Mouse (Mus musculus) embryo, embryonic 11.5 days (tissue): Measurements from ENCODE around the gene Copb1.

Experiments used
- DNase-seq: peaks from one replicate; pipeline ENCODE4 v3.0.0-alpha.2; 2012; ENCODE audit warnings: low read depth, low spot score

Gene Copb1

DNA sequence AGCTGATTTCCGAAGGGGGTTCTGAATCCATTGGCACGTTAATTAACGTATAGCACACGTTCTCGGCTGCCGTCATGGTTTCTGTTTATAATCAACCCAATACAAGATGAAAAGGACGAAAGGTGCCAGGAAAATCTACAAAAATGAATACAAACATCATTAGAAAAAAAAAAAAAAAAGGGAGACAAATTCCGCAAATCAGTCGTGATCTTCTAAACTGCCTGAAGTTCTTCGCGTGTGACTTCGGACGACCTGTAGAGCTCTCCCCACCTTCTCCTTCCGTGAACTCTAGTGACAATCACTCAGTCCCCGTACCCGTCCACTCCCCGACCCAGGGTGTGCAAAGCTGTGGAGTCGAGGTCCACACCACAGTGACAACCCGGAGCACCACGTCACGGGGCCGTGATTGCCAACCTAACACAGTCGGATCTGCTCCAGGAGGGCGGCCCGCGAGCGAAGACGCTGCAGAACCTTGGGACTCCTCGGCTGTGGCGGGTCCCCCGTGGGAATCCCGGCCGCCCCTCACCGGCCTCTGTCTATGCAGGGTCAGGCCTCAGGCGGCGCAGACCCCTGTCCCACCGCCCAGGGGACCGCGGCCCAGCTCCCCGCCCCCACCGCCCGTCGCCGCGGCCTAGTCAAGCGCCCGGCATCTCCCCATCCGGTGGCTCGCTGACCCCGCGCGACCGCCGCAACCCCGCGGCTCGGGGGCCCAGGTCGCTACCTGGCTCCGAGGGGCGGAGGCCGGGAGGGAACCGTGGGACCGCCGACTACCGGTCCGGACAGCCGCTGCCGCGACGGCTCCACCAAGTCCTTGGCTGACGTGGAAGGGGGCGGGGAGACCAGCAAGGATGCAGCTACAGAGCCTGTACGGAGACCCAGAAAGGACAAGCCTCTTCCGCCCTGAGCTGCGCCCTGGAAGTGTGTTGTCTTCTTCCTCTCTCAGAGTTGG, at the start of gene Copb1:
TSS of gene Copb1 (minus strand) at position 827 of the 949 bp plus-strand sequence.
- DNase-seq, result peak; percentile 80

DNA sequence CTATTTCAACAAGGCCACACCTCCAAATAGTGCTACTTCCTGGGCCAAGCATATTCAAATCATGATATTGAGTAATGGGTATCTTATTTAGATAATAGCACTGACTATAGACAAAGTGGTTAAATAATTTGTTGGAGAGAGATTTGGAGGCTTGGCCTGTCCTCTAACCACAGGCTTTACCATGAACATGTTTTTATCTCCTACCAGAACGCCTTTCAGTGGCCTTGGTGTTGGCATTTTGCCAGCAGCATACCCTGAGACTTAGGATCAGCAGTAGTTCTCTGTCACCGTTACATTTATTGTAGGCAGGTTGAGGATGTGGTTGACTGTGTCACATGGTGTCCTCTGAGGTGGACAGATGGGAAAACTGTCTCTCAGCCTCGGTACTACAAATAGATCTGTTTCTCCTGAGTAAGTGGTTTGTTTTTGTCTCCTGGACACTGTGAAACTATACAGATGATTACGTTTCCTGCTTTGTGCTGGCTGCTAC, 46.8 kb upstream of the Copb1 start:
- DNase-seq, result no peak

DNA sequence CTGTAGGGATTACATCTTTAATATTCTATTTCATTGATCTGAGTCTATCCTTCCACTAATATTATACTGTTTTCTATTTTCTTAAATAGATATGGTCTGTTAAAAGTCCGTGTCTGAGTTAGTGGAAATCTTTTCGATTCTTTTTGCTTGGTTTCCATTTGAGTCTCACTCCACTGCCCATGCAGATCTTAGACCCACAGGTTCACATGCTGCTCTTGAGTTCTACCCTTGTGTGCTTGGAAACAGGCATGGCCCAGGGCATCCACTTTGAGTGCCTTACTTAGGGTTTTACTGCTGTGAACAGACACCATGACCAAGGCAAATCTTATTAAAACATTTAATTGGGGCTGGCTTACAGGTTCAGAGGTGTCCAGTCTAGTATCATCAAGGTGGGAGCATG, 46.3 kb upstream of the Copb1 start:
- no peak for DNase-seq

DNA sequence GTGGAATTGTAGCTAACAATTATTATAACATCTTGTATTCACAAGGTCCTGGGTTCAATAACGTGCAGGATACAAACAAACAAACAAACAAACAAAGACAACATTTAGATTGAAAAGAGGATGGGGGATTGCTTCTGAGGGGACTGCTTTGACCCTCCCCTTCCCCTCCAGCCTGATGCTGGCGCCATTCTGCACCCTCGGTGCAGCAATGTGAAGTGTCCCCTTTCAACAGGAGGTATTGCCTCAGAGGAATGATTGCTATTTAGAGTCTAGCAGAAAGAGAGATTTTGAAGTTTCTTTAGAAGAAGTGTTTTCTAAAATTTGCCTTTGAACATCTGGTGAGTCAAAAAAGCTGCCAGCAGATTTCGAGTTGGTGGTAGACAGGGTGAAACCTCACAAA, 44.7 kb upstream of the Copb1 start:
- no peak for DNase-seq

DNA sequence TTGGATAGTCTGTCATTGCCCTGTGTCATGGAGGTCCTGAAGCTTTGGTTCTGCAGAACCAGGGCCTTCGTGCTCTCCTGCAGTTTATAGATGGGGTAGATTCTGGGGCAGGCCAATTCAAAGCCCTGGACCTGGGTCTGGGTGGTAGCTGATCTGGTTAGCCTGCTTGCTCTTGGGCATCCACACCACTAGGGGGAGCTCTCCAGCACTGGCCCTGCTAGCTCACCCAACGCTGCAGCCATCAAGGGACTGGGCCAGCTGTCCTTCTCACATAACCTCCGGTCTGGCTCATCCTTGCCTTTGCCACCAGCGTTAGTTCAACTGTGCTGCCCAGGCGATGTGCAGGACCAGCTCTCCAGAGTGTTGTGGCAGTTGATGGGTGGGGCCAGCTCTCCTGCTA, 40.2 kb upstream of the Copb1 start:
- DNase-seq, result no peak

DNA sequence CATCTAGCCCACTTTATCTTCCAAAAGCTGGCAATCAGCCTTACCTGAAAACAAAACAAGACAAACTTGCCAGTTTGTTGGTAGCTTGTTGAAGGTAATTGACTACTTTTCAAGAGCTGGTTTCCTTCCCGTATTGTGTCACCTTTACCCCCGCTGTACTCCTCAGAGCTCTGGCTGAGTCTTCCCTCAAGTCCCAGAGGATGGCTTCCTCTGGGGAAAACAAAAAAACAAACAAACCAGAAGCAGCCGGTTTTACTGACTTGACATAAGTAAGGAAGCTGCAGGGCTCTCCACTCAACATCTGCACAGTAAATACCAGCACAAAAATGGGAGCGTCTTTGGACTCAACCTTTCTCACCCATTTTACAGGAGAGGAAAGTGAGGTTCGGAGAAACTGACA, 39.4 kb upstream of the Copb1 start:
- no peak for DNase-seq

DNA sequence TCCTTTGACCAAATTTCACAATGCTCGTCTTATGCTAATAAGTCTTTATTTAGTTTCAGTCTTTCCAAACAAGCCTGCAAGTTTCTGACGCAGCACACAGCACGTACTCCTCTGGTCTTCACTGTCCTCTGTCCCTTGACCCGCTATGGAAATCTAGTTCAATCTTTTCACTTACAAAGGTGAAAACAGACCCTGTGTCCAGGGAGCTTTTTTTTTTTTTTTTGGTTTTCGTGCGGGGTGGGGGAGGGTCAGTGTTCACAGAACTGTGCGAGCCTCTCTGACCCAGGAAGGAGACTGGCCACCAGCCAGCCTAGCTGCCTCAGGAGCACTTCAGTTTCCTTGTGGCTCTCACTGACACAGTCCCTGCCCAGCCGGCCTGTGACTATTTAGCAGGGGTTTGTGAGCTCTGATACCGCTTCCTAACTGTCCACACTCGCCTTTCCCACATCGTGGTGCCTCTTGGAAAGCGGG, 38.0 kb upstream of the Copb1 start:
- DNase-seq, result no peak

DNA sequence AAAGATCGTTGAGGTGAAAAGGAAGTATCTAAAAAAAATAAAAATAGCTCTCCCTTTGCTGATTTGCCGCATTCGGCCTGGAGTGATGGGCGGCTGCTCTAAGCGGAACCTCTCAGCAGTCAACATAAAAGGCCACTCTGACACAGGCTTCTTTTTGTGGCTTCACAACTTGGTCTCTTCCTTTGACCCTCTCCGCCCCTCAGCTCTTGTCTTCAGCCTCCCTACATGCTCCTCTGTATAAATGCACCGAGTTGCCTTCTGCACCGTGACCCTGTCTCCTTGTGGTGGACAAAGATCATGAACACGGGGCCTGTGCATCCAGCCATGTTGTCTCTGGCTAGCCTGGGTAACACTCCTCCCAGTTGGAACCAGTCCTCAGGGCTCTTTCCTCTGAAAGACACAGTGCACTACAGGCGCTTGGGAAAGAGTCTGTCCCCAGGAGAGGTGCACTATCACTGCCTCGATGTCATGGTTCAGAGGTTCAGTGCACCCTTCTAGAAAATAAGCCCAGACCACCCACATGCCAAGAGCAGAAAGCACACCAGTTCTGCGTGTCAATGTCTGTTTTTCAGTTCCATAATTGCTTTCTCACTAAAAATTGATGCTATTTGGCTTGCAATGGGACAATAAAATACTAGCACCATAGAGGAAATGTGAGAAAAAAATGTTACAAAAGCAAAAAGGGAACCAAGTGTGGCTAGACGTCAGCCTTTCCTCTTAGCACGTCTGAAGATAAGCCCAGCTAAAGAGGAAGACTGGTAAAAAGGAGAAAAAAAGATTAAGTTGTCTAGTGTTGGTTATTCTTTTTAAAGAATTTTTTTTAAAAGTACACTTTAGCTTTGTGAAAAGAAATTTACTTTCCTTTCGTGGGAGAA, 37.2 kb upstream of the Copb1 start:
- no peak for DNase-seq

DNA sequence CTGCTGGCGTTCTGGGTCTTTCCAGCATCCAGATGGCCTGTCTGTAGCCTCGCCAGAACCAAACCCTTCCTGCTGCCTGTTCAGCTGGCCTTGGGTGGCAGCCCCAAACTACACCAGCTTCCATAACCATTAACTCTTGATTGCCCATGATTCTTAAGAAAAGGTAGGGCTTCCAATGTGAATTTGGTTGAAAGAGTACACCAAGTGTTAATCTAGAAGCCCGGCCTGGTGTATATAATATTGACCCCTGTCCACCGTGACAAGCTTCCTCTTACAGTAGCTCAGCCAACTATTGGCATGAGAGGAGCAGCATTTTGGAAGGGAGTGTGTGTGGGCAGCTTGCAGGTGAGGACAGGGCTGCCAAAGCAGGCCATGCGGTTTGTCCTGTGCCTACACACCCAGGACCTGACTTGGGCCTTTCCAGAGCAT, 35.6 kb upstream of the Copb1 start:
- no peak for DNase-seq

DNA sequence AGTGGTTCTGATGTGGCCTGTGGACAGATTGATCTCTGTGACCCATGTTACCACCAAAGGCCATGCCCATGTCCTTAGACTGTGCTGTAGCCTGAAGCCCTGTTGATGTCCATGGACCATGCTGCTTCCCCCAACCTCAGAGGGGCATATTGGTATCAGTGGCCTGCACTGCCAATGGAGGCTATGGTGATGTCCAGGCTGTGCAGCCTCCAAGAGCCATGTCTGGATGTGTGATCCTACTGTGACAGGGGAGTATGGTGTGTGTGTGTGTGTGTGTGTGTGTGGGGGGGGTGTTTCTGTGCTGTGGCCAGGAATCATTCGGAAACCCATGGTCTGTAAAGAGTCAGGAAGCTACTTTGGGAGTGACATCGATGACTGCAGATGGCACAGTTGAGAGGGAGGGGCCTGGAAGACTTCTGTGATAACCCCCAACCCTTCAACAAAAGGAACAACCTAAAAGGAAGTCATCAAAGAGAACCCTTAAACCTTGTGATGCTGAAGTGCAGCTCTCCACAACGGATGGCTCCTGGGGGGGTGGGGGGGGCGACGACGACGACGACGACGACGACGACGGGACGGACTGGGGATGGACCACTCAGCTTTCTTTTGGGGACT, 29.9 kb upstream of the Copb1 start:
- DNase-seq, result no peak

DNA sequence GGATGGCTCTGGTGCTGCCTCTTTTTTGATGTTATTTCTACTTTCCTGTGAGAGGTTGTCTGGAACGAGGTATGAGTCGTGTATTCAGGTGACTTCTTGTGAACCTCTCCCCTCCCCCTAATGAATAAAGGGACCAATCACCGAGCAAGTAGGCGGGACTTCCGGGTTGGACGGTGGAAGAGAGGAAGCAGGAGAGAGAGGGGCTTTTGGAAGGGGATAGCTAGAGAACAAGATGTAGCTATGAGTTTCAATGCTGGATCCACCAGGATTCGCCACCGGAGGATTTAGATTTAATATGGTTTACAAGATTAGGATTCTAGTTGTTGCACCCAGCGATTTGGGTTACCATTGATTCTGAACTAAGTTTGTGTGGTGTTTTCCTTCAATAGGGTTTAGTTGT, 28.5 kb upstream of the Copb1 start:
- DNase-seq, result no peak

DNA sequence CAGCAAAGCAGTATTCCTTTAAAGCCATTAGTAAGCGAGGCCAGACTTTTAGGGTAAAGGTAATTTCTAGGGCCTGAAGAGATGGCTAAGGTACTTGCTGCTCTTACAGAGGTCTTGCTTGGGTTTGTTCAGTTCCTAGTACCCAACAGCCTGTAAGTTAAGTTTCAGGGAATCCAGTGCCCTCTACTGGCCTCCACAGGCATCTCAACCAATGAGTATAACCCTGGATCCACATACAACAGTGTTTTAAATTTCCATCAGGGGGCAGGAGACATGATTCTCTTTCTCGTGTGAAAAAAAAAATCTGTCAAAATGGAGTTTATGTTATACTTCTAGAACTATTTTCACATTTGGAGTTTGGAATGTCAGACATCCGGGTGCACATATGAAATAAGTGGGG, 27.2 kb upstream of the Copb1 start:
- DNase-seq, result peak; percentile 26

DNA sequence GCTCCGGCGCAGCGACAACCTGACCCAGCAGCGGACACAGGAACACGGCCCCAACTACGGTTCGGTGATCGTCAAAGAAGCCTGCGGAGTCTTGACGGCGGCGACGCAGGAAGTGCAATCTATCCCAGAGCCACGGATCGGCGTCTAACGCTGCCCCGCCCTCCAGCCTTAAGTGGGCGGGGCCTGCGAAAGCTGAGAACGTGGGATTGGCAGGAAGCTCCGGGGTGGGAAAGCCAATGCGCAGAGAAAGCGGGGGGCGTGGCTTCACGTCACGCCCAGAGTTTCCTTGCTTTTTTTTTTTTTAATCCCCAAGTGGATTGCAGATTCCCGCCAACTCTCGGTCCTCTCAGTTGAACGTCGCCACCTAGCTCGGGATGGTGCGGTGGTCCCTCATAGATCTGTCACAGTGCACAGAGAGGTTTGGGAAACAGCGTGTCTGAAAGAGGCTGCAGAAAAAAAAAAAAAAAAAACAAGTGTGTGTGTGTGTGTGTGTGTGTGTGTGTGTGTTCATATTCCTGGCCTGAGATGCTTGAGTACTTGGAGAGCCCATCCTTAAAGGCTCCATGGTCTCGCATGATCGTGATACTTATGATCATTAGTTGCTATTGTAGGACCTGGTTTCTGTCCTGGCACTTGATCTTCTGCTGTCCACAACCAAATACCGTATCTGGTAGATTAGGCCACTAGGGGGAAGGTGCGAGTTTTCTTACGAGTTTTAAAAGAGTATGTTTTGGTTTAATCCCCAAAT, 21.7 kb upstream of the Copb1 start, which contains the start of gene Psma1:
TSS of gene Psma1 (minus strand) at position 114 of the 748 bp plus-strand sequence.
- DNase-seq, result peak; percentile 100

DNA sequence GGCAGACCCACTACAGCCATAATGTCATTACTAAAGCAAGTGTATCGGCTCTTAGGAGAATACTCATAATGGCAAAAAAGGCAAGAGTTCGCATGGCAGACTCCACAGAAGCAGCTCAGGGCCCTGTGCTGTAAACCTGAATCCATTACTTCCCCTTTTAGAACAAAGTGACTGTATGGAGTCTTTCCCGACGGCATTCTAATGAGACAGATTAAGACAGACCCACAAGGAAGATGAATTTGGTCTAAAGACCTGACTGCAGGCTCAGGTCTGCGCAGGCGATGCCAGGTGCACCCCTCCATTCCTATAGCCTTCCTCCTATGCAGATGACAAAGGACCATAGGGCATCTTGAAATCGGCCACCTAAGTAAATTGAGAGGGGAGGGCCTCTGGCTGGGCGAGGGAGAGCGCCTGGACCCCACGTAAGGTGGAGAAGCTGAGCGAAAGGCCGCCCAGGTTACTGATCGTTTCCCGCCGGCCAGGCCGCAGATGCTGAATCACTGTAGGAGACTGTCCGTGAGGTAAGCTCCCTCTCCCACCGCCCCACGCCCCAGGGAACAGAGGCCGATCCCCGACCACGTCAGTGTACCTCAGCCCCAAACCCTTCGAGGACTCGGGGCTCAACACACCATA, 21.0 kb upstream of the Copb1 start:
- no peak for DNase-seq

DNA sequence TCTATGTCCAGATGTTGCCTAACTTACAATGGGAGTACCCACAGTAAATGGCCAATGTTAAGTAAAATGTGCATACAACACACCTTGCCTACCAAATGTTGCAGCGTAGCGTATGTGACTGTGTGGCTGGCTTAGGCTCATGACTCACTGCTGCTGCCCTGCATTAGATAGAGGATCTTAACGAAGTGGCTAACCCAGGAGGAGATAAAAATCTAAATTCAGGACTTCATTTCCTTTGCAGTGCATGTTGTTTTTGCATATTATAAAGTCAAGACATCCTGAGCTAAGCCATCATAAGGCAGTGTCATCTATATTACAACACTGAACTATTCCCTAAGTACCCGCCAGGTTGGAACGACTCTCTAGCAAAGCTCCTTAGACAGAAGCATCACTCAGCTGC, 13.9 kb upstream of the Copb1 start:
- DNase-seq, result no peak

DNA sequence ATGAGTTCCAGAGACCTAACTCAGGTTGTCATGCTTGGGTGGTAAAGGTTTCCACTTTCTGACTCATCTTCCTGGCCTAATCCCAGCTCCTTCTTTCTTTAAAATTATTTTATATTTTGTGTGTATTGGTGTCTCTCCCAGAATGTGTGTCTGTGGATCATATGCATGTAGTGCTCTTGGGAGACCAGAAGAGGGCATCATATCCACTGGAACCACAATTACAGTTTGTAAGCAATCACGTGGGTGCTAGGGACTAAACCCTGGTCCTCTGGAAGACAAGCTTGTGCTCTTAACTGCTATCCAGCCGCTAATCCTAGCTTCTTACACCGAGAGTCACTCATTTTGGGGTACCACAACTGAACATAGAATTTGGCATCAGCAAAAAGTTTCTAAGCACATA, 2.8 kb downstream of the Copb1 start:
- no peak for DNase-seq

DNA sequence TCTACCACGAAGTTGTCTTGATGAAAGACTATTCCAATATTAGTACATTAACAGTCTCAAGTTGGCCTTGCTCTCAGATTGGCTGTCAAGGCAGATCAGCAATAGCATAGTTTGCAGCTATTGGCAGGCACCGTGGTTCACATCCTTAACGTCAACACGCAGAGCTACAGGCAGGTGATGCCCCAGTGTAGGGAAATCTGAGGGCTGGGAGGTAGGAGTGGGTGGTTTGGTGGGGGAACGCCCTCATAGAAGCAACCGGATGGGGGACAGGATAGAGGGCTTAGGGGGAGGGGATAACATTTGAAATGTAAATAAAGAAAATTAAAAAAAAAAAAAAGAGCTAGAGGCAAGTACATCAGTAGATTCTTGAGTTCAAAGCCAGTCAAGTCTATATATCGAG, 20.5 kb downstream of the Copb1 start:
- DNase-seq, result no peak

DNA sequence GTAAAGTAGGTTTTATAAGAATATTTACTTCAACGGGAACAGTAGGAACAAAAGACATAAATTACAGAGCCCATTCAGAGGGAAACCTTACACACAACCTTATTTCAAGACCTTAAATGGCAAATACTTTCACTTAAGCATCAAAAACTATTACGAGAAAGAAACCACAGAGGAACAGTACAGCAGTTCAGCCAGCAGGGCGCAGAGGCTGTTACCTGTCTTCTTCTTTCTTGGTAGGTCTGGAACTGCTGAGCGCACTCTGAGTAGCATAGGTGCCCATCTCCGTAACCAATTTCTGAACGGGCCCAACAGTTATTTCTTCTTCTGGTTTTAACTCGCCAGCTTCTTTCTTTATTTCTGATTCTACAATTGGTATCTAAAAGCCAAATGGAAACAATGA, 21.5 kb downstream of the Copb1 start:
- no peak for DNase-seq

DNA sequence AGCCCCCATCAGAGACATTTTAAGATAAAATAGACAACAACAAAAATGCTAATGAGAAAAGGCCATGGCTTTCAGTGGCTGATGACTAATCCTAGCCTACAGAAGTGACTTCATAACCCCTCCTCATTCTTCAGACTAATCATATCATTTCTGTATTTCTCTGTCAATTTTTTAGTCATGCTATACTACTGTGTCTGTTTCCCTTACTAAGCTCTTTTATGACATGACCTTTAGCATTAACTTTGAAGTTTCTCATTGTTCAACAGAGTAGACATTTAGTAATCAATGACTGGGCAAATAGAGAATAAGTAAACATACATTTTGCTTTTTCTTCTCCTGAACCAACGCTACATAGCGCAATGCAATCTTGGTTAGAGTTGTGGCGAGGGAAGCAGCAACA, 22.7 kb downstream of the Copb1 start:
- DNase-seq, result no peak

DNA sequence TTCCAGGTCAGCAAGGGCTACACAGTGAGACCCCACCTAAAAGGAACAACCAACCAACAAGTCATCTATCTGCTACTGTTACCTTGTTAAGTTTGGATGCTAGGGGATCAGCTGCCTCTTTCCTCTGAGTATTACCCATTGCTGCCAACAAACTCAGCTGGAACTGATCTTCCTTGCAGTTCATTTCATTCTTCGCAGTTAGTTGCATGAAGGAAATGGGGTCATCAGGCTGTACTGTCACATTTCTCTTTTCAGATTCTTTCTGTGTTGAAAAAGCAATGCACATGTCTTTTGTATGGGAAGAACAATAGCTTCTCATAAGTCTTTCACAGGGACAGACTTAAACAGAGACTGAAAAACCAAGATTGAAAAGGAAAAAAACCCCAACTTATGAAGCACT, 28.0 kb downstream of the Copb1 start:
- DNase-seq, result no peak

DNA sequence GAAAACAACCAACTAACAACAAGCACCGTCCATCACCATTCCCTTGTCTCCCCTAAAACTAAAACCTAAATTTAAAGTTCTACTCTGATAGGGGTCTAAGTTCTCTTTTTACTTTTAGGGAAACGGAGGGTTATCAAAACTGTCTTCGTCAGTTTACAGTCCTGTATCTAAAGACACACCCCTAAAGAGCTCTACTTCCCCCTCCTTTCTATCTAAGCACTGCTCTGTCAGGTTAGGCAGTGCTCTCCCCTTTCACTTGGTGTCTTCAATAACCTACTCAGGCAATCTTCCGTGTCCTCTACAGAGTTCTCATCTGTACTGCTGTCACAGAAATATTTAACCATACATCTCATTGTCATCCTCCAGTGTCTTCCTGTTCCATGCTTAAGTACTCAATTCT, 34.1 kb downstream of the Copb1 start:
- no peak for DNase-seq
